Mouse (Mus musculus) midbrain, embryonic 15.5 days (tissue): ENCODE measurements around the gene Lce1j. TPM values are rescaled to one million over a fixed set of nuclear protein-coding genes. Genes with fewer than 3 reads are reported as not detected.

Experiments
- polyA plus RNA-seq: library from polyadenylated mRNA; unstranded; fragments of >200 nt; fragmentation: Nextera tagmentation; extraction: Ambion mirVana; gene quantifications from 2 replicates; pipeline ENCODE4 v1.2.1, GENCODE M21; 2015

Gene Lce1j
- polyA plus RNA-seq, 1 experiment from 2014 or later = not detected

Other genes starting within 250 kb of the Lce1j start
- gene Ivl, start 216.8 kb downstream of the Lce1j start, polyA plus RNA-seq = not detected in 2 replicates
- gene Smcp, start 201.5 kb downstream of the Lce1j start, polyA plus RNA-seq = not detected in 2 replicates
- gene 2210017I01Rik, start 183.0 kb downstream of the Lce1j start, polyA plus RNA-seq = not detected in 2 replicates
- not detected in 2 replicates for gene Lce6a, start 168.9 kb downstream of the Lce1j start, polyA plus RNA-seq
- not detected in 2 replicates for gene Lce1a1, start 142.2 kb downstream of the Lce1j start, polyA plus RNA-seq
- gene Lce1b, start 133.6 kb downstream of the Lce1j start, polyA plus RNA-seq = not detected in 2 replicates
- not detected in 2 replicates for gene Lce1a2, start 120.2 kb downstream of the Lce1j start, polyA plus RNA-seq
- not detected in 2 replicates for gene Lce1c, start 111.3 kb downstream of the Lce1j start, polyA plus RNA-seq
- not detected in 2 replicates for gene Lce1d, start 103.3 kb downstream of the Lce1j start, polyA plus RNA-seq
- not detected in 2 replicates for gene Lce1e, start 81.4 kb downstream of the Lce1j start, polyA plus RNA-seq
- gene Lce1f, start 70.2 kb downstream of the Lce1j start, polyA plus RNA-seq = not detected in 2 replicates
- not detected in 2 replicates for gene Gm38119, start 51.4 kb downstream of the Lce1j start, polyA plus RNA-seq
- not detected in 2 replicates for gene Lce1g, start 38.2 kb downstream of the Lce1j start, polyA plus RNA-seq
- gene Lce1h, start 25.4 kb downstream of the Lce1j start, polyA plus RNA-seq = not detected in 2 replicates
- gene Lce1i, start 11.6 kb downstream of the Lce1j start, polyA plus RNA-seq = not detected in 2 replicates
- not detected in 2 replicates for gene Lce1k, start 17.4 kb upstream of the Lce1j start, polyA plus RNA-seq
- not detected in 2 replicates for gene Kprp, start 36.7 kb upstream of the Lce1j start, polyA plus RNA-seq
- gene Lce1l, start 60.8 kb upstream of the Lce1j start, polyA plus RNA-seq = not detected in 2 replicates
- not detected in 2 replicates for gene 2310050C09Rik, start 79.7 kb upstream of the Lce1j start, polyA plus RNA-seq
- not detected in 2 replicates for gene Lce3a, start 135.7 kb upstream of the Lce1j start, polyA plus RNA-seq
- not detected in 2 replicates for gene Lce3b, start 142.5 kb upstream of the Lce1j start, polyA plus RNA-seq
- gene Lce3c, start 154.0 kb upstream of the Lce1j start, polyA plus RNA-seq = not detected in 2 replicates
- not detected in 2 replicates for gene Lce3d, start 166.9 kb upstream of the Lce1j start, polyA plus RNA-seq
- not detected in 2 replicates for gene Lce3e, start 176.5 kb upstream of the Lce1j start, polyA plus RNA-seq
- gene Lce3f, start 201.7 kb upstream of the Lce1j start, polyA plus RNA-seq = not detected in 2 replicates
- 1.3 and 1.6 TPM in 2 replicates for gene Crct1, start 225.2 kb upstream of the Lce1j start, polyA plus RNA-seq
- not detected in 2 replicates for gene Lce1m, start 228.5 kb upstream of the Lce1j start, polyA plus RNA-seq